Mouse (Mus musculus): Measurements from ENCODE around the gene Rft1. TPM values are rescaled to one million over a fixed set of nuclear protein-coding genes. Genes with fewer than 3 reads are reported as not detected.

Gene Rft1
- polyA plus RNA-seq, 1 experiment from 2014 or later = 6.5 TPM

DNA sequence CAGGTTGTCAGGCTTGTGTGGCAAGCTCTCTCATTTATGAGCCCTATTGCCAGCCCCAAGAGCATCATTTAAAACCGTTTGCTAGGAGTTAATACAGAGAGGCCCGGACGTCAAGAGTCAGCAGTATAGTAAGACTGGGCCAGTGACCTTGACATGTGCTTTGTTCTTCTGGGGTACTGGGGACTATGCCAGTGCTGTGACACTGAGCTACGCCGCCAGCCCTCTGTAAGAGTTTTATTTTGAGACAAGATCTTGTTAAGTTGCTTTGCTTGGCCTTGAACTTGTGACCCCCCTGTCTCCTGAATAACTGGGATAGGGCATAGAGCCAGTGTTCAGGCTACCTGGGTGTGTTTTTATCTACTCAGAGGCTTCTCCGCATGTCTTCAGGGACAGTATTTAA is 38.3 kb downstream of the Rft1 start:
- H3K27me3 ChIP-seq (replicated peaks) = no peaks in the 10 kb centered on the region
- H3K4me2 ChIP-seq = no peak overlapping the region
- no peak for ATAC-seq
- peaks cover 26% of the 10 kb centered on the region for H3K36me3 ChIP-seq
- 75% methylated on average over 6 of the region's 6 CpGs for WGBS (ENCODE audit: insufficient replicate concordance)
- no peaks in the 10 kb centered on the region for H3K4me1 ChIP-seq
- no peaks in the 10 kb centered on the region for H3K9me3 ChIP-seq (replicated peaks)
- no peak overlapping the region for H3K27ac ChIP-seq
- H3K9ac ChIP-seq = no peak overlapping the region
- no peak overlapping the region for H3K4me3 ChIP-seq

DNA sequence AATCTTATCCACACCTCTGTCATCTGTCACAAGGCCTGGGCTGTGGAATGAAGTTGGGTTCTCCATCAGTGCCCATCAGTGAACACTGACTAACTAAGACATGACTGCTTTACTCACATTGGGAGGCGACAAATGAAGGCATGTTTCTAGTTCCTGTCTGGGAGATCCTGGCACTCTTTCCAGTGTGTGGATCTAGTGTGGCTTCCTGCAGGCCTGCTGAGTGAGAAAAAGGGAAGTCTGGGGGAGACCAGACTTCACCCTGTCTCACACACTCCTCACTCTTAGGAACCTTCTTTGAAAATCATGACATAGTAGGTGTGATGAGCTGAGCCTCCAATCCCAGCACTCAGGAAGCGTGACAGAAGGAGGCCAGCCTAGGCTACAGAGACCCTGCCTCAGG is 40.6 kb downstream of the Rft1 start:
- Histone ChIP-seq H3K27ac (no peak overlapping the region), H3K27me3 (replicated peaks) (no peaks in the 10 kb centered on the region), H3K9me3 (replicated peaks) (no peaks in the 10 kb centered on the region), H3K4me1 (no peaks in the 10 kb centered on the region), H3K36me3 (peaks cover 12% of the 10 kb centered on the region), H3K4me2 (no peak overlapping the region), H3K9ac (no peak overlapping the region), H3K4me3 (no peak overlapping the region)
- no peak for ATAC-seq
- 51% methylated on average over 2 of the region's 2 CpGs for WGBS (ENCODE audit: insufficient replicate concordance)

DNA sequence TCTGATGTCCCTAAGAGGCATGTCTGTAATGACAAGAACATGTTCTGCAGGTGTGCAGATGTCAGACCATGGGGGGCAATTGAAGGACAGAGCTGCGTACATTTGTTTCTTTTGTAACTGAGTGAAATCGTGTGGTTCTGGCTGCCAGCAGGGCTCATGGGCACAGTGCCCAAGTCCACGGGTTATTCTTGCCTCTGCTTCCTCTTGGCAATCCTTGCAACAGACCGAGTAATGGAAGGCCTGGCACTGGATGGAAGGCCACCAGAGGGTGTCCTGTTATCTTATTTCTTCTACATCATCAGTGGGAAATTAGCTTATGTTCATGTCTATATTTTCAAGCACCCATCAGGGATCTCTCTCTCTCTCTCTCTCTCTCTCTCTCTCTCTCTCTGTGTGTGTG is 41.4 kb downstream of the Rft1 start:
- no peaks in the 10 kb centered on the region; the same call in 1 of the 2 replicates for H3K27me3 ChIP-seq (replicated peaks)
- H3K9ac ChIP-seq = no peak overlapping the region
- H3K4me2 ChIP-seq = no peak overlapping the region
- 68% methylated on average over 4 of the region's 4 CpGs for WGBS (ENCODE audit: insufficient replicate concordance)
- ATAC-seq = no peak
- no peaks in the 10 kb centered on the region for H3K9me3 ChIP-seq (replicated peaks)
- no peak overlapping the region for H3K4me3 ChIP-seq
- H3K4me1 ChIP-seq = no peaks in the 10 kb centered on the region
- H3K36me3 ChIP-seq = peaks cover 4% of the 10 kb centered on the region; the same call in 1 of the 2 replicates
- H3K27ac ChIP-seq = no peak overlapping the region

DNA sequence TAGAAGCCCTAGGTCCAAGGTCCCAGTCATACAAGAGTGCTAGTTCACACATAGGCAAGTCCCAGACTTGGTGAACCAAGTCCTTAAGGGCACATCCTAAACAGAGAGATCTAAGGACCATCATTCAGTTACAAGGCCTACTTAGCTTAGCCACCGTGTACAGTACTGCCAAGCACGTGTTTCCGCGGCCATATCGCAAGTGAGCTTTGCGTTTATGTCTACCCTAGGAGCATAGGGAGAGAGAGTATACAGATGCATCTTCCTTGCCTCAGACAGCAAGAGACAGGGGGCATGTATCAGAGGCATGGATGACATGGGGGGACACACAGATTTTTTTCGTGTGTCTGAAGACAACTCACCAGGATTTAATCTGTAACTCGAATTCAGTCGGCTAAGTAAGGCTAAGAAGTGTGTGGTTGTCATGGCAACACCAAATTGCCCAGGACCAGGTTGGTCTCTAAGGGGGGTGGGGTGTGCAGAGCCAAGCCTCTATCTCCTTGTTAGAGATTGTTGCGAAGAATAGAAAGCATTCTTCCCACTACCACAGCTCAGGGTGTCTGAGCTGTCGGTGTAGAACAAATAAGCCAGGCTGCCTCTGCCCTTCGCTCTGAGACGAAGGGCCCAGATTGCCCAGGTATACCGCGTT is 43.4 kb downstream of the Rft1 start:
- no peak for ATAC-seq

GRCm38 (mm10) chr14:30699656-30700055 is 45.5 kb downstream of the Rft1 start:
- 34% methylated on average over 8 of the region's 8 CpGs for WGBS (ENCODE audit: insufficient replicate concordance)
- H3K9ac ChIP-seq = no peak overlapping the region
- no peak overlapping the region for H3K4me2 ChIP-seq
- H3K27me3 ChIP-seq (replicated peaks) = no peaks in the 10 kb centered on the region; the same call in 1 of the 2 replicates
- no peak overlapping the region for H3K4me3 ChIP-seq
- ATAC-seq = peak; percentile 28; the same call in 1 of the 2 replicates
- peaks cover 18% of the 10 kb centered on the region for H3K4me1 ChIP-seq
- no peak overlapping the region for H3K27ac ChIP-seq
- H3K36me3 ChIP-seq = no peaks in the 10 kb centered on the region
- no peaks in the 10 kb centered on the region for H3K9me3 ChIP-seq (replicated peaks)

More for the DNA sequence above, 43.4 kb downstream of the Rft1 start:
- Histone ChIP-seq H3K4me3 (no peak overlapping the region), H3K9ac (no peak overlapping the region), H3K36me3 (no peaks in the 10 kb centered on the region), H3K9me3 (replicated peaks) (no peaks in the 10 kb centered on the region), H3K27ac (no peak overlapping the region), H3K4me2 (no peak overlapping the region), H3K27me3 (replicated peaks) (no peaks in the 10 kb centered on the region; the same call in 1 of the 2 replicates), H3K4me1 (no peaks in the 10 kb centered on the region)
- WGBS (ENCODE audit: insufficient replicate concordance) = 78% methylated on average over 15 of the region's 15 CpGs

GRCm38 (mm10) chr14:30702512-30702911 is 48.4 kb downstream of the Rft1 start:
- no peaks in the 10 kb centered on the region for H3K9me3 ChIP-seq (replicated peaks)
- H3K9ac ChIP-seq = no peak overlapping the region
- no peak overlapping the region for H3K4me2 ChIP-seq
- no peaks in the 10 kb centered on the region for H3K36me3 ChIP-seq
- H3K27me3 ChIP-seq (replicated peaks) = no peaks in the 10 kb centered on the region; the same call in 1 of the 2 replicates
- 54% methylated on average over 5 of the region's 5 CpGs for WGBS (ENCODE audit: insufficient replicate concordance)
- no peak for ATAC-seq
- no peak overlapping the region for H3K4me3 ChIP-seq
- H3K27ac ChIP-seq = 0 out of 2 replicates have a peak overlapping the region, but pooled peaks have one; percentile 26
- peaks cover 28% of the 10 kb centered on the region for H3K4me1 ChIP-seq

DNA sequence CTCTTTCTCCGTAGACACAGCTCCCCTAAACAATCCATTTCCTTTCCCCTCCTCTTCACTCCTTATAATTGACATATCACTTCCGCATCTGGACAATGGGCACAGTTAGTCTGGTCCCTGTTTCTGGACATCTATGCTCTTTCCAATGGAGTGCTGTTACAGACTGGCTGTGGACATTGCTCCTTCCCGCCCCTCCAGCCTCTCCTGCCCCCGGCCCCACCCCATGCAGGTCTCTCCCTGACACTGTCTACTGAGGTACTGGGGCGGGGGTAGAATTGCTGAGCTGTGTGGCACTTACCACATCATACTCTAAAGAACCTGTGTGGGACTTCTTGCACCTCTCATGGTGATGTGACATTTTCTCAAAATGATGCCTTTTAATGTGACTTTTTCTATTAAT is 48.9 kb downstream of the Rft1 start:
- H3K9ac ChIP-seq = no peak overlapping the region
- H3K27ac ChIP-seq = peak overlapping the region; percentile 55; the same call in 1 of the 2 replicates
- H3K36me3 ChIP-seq = no peaks in the 10 kb centered on the region
- no peaks in the 10 kb centered on the region for H3K9me3 ChIP-seq (replicated peaks)
- H3K27me3 ChIP-seq (replicated peaks) = no peaks in the 10 kb centered on the region; the same call in 1 of the 2 replicates
- ATAC-seq = 0 out of 2 replicates have a peak, but pooled peaks have one; percentile 14
- no peak overlapping the region for H3K4me3 ChIP-seq
- WGBS (ENCODE audit: insufficient replicate concordance) = 72% methylated on average over 5 of the region's 5 CpGs
- peaks cover 34% of the 10 kb centered on the region for H3K4me1 ChIP-seq
- H3K4me2 ChIP-seq = no peak overlapping the region

- peaks cover 34% of the 10 kb centered on the region for H3K4me1 ChIP-seq
- ATAC-seq = peak; percentile 79
- H3K4me2 ChIP-seq = peak overlapping the region; percentile 13
- H3K9ac ChIP-seq = peak overlapping the region; percentile 24; the same call in 1 of the 2 replicates
- H3K36me3 ChIP-seq = no peaks in the 10 kb centered on the region
- no peaks in the 10 kb centered on the region for H3K9me3 ChIP-seq (replicated peaks)
- H3K27me3 ChIP-seq (replicated peaks) = no peaks in the 10 kb centered on the region; the same call in 1 of the 2 replicates
- H3K4me3 ChIP-seq = no peak overlapping the region
- H3K27ac ChIP-seq = peak overlapping the region; percentile 73
- 40% methylated on average over 8 of the region's 8 CpGs for WGBS (ENCODE audit: insufficient replicate concordance)
These were observed 50.1 kb downstream of the Rft1 start for GRCm38 (mm10) chr14:30704098-30704855.

GRCm38 (mm10) chr14:30711892-30712291 is 57.7 kb downstream of the Rft1 start:
- 69% methylated on average over 2 of the region's 2 CpGs for WGBS (ENCODE audit: insufficient replicate concordance)
- H3K9ac ChIP-seq = no peak overlapping the region
- ATAC-seq = no peak

DNA sequence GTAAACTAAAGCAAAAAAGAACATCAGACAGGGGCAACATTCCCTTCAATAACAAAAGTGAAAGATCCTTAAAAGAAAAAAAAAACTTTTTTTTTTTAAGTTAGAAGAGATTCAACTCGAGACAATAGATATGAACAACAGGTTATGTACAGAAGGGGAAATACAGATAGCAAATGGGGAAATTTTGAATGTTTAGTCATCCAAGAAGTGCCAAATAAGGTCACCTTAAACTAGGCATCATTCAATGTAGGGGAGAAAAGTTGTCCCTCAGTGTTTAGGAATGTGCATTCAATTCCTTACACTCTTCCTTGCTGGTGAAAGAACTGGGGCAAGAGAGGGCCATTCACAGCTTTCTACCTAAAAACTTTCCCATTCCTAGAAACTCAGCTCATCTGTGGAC is 59.6 kb downstream of the Rft1 start:
- Histone ChIP-seq H3K4me3 (no peak overlapping the region), H3K27me3 (replicated peaks) (peaks cover 18% of the 10 kb centered on the region), H3K27ac (no peak overlapping the region), H3K36me3 (no peaks in the 10 kb centered on the region), H3K9ac (no peak overlapping the region), H3K9me3 (replicated peaks) (no peaks in the 10 kb centered on the region), H3K4me2 (no peak overlapping the region), H3K4me1 (peaks cover 31% of the 10 kb centered on the region)
- ATAC-seq = no peak
- WGBS (ENCODE audit: insufficient replicate concordance) = 62% methylated on average over 1 of the region's 1 CpGs

More at GRCm38 (mm10) chr14:30711892-30712291, 57.7 kb downstream of the Rft1 start:
- Histone ChIP-seq H3K36me3 (no peaks in the 10 kb centered on the region), H3K4me3 (no peak overlapping the region), H3K4me2 (no peak overlapping the region), H3K9me3 (replicated peaks) (no peaks in the 10 kb centered on the region), H3K27ac (no peak overlapping the region), H3K4me1 (peaks cover 24% of the 10 kb centered on the region), H3K27me3 (replicated peaks) (peaks cover 18% of the 10 kb centered on the region)

DNA sequence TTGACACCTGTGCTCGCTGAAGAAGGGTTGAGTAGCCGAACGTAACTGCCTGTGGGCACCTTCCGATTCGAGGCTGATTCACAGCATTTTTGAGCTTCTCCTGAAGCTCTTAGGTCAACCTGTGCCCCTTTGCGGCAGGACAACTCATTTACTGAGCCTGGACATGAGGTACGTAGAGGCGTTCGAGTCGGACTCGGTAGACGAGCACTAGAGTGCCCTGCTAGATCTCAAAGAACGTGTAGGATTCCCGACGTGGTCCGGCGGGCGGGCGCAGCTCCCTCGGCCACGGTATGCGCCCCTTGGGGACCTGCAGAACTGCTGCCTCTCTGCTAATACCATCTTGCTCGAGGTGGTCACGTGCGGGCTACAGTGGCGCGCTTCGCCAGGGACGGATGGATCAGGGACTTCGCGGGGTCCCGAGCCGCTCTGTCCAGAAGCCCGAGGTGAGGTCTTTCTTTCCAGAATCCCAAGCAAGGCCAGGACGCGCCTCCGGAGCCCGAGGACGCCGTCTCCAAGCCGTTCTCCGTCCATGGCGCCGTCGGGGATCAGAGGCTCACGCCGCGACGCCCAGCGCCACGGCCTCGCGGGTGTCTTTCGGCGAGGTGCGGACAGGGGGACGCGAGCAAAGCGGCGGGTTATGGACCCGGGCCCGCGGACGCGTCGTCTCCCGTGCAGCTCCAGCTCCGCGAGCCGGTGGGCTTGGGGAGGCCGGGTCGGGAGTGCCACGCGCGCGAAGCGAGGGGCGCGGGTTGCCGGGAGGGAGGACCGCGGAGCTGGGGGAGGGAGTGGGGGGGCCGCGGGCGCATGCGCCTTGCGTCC is 60.8 kb downstream of the Rft1 start, which contains the start of gene Sfmbt1:
Gene Sfmbt1, plus strand, starts transcription at position 51 of the 819 bp plus-strand sequence.
- Histone ChIP-seq H3K36me3 (no peaks in the 10 kb centered on the region), H3K27ac (peak within 1 kb of the TSS; percentile 91), H3K4me1 (peaks cover 41% of the 10 kb centered on the region), H3K9me3 (replicated peaks) (no peaks in the 10 kb centered on the region), H3K4me2 (peak within 1 kb of the TSS; percentile 100), H3K4me3 (peak within 1 kb of the TSS; percentile 91), H3K27me3 (replicated peaks) (peaks cover 18% of the 10 kb centered on the region), H3K9ac (peak within 1 kb of the TSS; percentile 92)
- 3% methylated on average over 87 of the region's 87 CpGs for WGBS (ENCODE audit: insufficient replicate concordance)
- peak; percentile 59 for ATAC-seq
